Mouse (Mus musculus) erythroblast, embryonic 14.5 days (primary cell): Measurements from ENCODE around the gene Hey2. TPM values are rescaled to one million over a fixed set of nuclear protein-coding genes. Genes with fewer than 3 reads are reported as not detected.

Experiments
- H3K27me3 ChIP-seq: 2 replicates; pipeline ENCODE4 v1.6.1; 2012; ENCODE audit warnings: inconsistent platforms; ENCODE audit not compliant: control insufficient read depth
- H3K36me3 ChIP-seq: 2 replicates; pipeline ENCODE4 v1.6.1; 2012; ENCODE audit warnings: mild to moderate bottlenecking, inconsistent platforms; ENCODE audit not compliant: control insufficient read depth
- H3K4me1 ChIP-seq: 2 replicates; pipeline ENCODE4 v1.6.1; 2012; ENCODE audit warnings: inconsistent platforms; ENCODE audit not compliant: control insufficient read depth
- H3K4me3 ChIP-seq: replicated peaks from 2 replicates; pipeline ENCODE3; 2012; ENCODE audit warnings: moderate library complexity, mild to moderate bottlenecking, inconsistent platforms
- H3K9me3 ChIP-seq: 2 replicates; pipeline ENCODE4 v1.6.1; 2012; ENCODE audit warnings: low read length, inconsistent platforms, mixed read lengths; ENCODE audit not compliant: control insufficient read depth
- GATA1 ChIP-seq: IDR thresholded peaks from 2 replicates; pipeline ENCODE4 v1.6.1; 2012; ENCODE audit warnings: low read length, inconsistent platforms, mixed read lengths
- TAL1 ChIP-seq: IDR thresholded peaks from 3 replicates; pipeline ENCODE4 v1.6.1; 2012; ENCODE audit warnings: low read length, inconsistent platforms, mixed read lengths
- polyA plus RNA-seq: library from polyadenylated mRNA; stranded (reverse); fragments of >175 nt; gene quantifications from 2 replicates; pipeline ENCODE4 v1.2.3, GENCODE M21; 2012

The Hey2 gene
- polyA plus RNA-seq, 1 experiment = 0.10 TPM

DNA sequence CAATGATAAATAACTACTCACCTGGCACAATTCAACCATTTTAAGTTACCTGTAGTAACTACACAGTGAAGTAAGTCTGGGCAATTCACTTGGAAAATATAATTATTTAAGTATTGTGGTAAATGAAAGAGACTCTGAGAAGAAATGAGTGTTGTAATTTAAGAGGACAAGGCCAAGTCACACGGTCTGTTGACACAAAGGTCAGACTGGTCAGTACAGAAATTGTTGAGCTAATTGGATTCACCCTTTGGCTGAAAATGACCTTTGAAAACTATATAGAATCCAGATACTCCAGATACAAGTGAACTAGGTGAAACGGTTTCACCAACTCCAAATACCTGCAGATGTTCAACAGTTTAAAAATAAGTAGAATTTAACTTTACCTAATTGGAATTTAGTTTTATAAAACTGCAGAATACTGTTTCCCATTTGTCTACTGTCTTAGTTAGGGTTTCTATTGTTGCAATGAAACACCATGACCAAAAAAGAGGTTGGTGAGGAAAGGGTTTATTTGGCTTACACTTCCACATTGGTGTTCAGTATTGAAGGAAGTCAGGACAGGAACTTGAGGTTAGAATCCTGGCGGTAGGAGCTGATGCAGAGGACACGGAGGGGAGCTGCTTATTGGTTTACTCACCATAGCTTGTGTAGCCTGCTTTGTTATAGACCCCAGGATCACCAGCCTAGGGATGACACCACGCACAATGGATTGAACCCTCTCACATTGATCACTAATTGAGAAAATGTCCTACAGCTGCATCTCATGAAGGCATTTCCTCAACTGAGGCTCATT, 45.9 kb downstream of the Hey2 start:
- Histone ChIP-seq H3K36me3 (peaks cover 78% of the 10 kb centered on the region), H3K9me3 (peaks cover 9% of the 10 kb centered on the region), H3K27me3 (no peaks in the 10 kb centered on the region), H3K4me3 (no peak overlapping the region), H3K4me1 (peaks cover 39% of the 10 kb centered on the region)
- no peak for TF ChIP-seq GATA1
- TF ChIP-seq TAL1 = no peak

DNA sequence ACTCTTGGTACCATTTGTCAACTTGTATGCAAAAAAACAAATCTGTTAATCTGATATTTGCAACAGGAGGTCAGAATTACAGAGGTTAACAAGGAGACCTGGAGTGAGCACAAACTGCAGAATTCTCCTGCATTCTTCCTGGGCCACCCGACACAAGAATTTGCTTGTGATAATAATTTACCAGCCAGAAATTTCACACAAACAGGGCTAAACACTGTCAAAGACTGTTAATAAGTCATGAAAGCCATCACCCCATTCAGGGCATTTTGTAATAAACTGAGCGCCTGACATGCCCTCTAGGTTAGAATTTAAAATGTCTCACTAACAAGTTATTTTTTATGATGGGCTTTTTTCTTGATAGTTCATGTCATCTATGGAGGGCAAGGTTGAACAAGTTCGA, 51.6 kb downstream of the Hey2 start:
- no peak for TF ChIP-seq TAL1
- TF ChIP-seq GATA1 = no peak
- peaks cover 45% of the 10 kb centered on the region for H3K4me1 ChIP-seq
- no peak overlapping the region for H3K4me3 ChIP-seq
- peaks cover 66% of the 10 kb centered on the region for H3K36me3 ChIP-seq
- no peaks in the 10 kb centered on the region for H3K27me3 ChIP-seq
- H3K9me3 ChIP-seq = peaks cover 7% of the 10 kb centered on the region

DNA sequence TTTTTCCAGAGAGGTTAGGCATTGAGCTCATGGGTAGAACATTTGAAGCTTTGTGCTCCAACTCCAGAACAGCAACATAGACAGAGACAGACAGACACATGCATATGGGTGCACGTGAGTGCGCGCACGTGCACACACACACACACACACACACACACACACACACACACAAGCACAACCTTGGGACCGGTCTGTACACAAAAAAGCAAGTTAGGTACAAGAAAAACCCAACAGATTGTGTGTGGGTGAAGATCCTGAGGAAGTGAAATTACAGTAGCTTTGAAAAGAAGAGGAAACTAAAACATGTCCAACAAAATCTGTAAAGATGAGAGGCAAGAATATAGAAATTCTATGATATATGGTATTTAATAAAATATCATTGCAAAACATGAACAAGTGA, 53.1 kb downstream of the Hey2 start:
- Histone ChIP-seq H3K36me3 (peaks cover 60% of the 10 kb centered on the region), H3K4me1 (peaks cover 51% of the 10 kb centered on the region), H3K4me3 (no peak overlapping the region), H3K9me3 (peaks cover 5% of the 10 kb centered on the region), H3K27me3 (no peaks in the 10 kb centered on the region)
- TF ChIP-seq GATA1 (no peak), TAL1 (no peak)

DNA sequence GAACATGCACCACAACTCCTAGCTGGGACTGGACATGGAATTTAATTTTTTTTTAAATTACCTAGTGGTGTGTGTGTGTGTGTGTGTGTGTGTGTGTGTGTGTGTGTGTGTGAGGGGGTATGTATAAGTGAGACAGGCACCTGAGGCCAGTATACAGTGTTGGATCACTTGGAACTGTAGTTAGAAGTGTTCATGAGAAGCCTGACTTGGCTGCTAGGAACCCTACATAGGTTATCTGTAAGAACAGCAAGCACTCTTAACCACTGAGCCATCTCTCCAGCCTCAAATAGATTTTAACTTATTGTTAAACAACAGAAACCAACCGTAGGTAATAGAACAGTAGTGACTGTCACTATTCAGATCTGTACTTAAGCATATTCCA, 54.3 kb downstream of the Hey2 start:
- H3K4me3 ChIP-seq = no peak overlapping the region
- H3K27me3 ChIP-seq = no peaks in the 10 kb centered on the region
- peaks cover 63% of the 10 kb centered on the region for H3K36me3 ChIP-seq
- H3K9me3 ChIP-seq = no peaks in the 10 kb centered on the region
- peaks cover 61% of the 10 kb centered on the region for H3K4me1 ChIP-seq
- TF ChIP-seq TAL1 (no peak), GATA1 (no peak)

DNA sequence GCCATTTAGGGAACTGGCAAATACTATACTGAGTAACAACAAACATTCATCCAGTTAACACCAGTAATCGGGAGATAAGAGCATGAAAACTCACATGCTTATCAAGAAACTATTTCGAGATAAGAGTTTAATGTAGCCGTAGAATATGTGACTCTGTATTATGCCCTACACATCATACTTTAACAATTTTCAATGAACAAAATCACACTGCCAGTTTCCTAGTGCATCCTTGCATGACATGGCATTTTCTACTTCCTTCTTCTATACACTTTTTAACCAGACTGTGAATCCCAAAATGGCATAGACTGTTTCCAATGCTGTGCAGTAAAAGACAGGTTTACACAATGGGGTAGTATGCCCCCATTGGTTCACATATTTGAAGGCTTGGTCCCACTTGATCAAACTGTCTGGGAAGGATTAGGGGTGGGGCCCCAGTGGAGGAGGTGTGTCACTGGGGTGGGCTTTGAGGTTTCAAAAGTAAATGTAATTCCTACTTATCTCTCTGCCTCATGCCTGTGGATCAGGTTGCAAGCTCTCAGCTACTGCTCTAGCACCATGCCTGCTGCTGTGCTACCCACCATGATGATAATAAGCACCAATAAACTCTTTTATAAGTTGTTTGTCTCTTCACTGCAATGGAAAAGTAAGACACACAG, 54.8 kb downstream of the Hey2 start:
- Histone ChIP-seq H3K36me3 (peaks cover 65% of the 10 kb centered on the region), H3K9me3 (no peaks in the 10 kb centered on the region), H3K4me1 (peaks cover 66% of the 10 kb centered on the region), H3K27me3 (no peaks in the 10 kb centered on the region), H3K4me3 (no peak overlapping the region)
- no peak for TF ChIP-seq TAL1
- no peak for TF ChIP-seq GATA1

DNA sequence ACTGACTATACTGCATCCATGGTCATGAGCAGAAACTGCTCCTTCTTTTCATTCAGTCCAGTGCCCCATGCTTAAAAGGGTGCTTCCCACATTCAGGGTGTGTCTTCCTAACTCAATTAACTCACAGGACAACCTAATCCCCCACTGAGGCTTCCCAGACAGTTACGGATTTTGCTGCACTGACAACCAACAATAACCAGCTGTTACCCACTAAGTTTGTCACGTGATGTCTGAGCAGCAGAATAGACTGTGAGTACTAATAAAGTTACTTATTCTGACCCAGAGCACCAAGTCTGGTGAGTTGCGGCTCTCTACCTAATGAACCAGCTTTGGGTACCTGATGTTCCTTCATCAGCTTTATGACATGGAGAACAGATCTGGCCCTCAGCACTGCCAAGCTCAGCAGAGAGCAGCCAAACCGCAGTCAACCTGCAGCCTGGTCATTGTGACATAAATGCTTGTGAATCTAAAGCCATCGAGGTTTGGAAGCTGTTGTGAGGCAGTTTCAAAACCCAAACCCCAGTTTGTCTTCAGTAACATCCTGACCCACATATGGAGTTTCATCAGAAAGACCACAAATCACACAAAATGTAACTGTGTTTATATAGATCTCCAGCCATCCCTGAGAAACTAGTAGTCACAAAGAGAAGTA, 56.4 kb downstream of the Hey2 start:
- Histone ChIP-seq H3K4me1 (peaks cover 69% of the 10 kb centered on the region), H3K4me3 (no peak overlapping the region), H3K27me3 (no peaks in the 10 kb centered on the region), H3K9me3 (no peaks in the 10 kb centered on the region), H3K36me3 (peaks cover 78% of the 10 kb centered on the region)
- no peak for TF ChIP-seq GATA1
- no peak for TF ChIP-seq TAL1

Other genes with a start within 250 kb of the Hey2 start
- 0.15 and 0.31 TPM in 2 replicates for gene Trmt11, start 242.1 kb downstream of the Hey2 start, polyA plus RNA-seq
- gene Hint3, start 213.2 kb downstream of the Hey2 start, polyA plus RNA-seq = 1.4 and 1.8 TPM in 2 replicates
- 2.8 and 4.3 TPM in 2 replicates for gene Ncoa7, start 39.5 kb downstream of the Hey2 start, polyA plus RNA-seq